Mouse (Mus musculus): ENCODE measurements around the gene Erc2.

The Erc2 gene

GRCm38 (mm10) chr14:27667016-27667852 lies 45.0 kb downstream of the Erc2 start:
- no peak for DNase-seq (ENCODE audit: low spot score)

GRCm38 (mm10) chr14:27668151-27668550 lies 45.9 kb downstream of the Erc2 start:
- no peak for DNase-seq (ENCODE audit: low spot score)

GRCm38 (mm10) chr14:27669939-27670338 lies 47.7 kb downstream of the Erc2 start:
- DNase-seq (ENCODE audit: low spot score), result no peak

GRCm38 (mm10) chr14:27672761-27673160 lies 50.5 kb downstream of the Erc2 start:
- no peak for DNase-seq (ENCODE audit: low spot score)

- DNase-seq (ENCODE audit: low spot score), result no peak
Measured at GRCm38 (mm10) chr14:27674096-27674495, 51.9 kb downstream of the Erc2 start.

- no peak for DNase-seq (ENCODE audit: low spot score)
Measured at GRCm38 (mm10) chr14:27674561-27674960, 52.3 kb downstream of the Erc2 start.

- no peak for DNase-seq (ENCODE audit: low spot score)
Measured at GRCm38 (mm10) chr14:27675071-27675470, 52.8 kb downstream of the Erc2 start.

- DNase-seq (ENCODE audit: low spot score), result no peak
Measured at GRCm38 (mm10) chr14:27682368-27683052, 60.3 kb downstream of the Erc2 start.

GRCm38 (mm10) chr14:27695781-27696180 lies 73.6 kb downstream of the Erc2 start:
- no peak for DNase-seq (ENCODE audit: low spot score)

- no peak for DNase-seq (ENCODE audit: low spot score)
Measured at GRCm38 (mm10) chr14:27717364-27717763, 95.1 kb downstream of the Erc2 start.

- no peak for DNase-seq (ENCODE audit: low spot score)
Measured at GRCm38 (mm10) chr14:27719601-27720000, 97.4 kb downstream of the Erc2 start.

GRCm38 (mm10) chr14:27720944-27721343 lies 98.7 kb downstream of the Erc2 start:
- no peak for DNase-seq (ENCODE audit: low spot score)

- DNase-seq (ENCODE audit: low spot score), result no peak
Measured at GRCm38 (mm10) chr14:27721759-27722158, 99.5 kb downstream of the Erc2 start.

- no peak for DNase-seq (ENCODE audit: low spot score)
Measured at GRCm38 (mm10) chr14:27727541-27727940, 105.3 kb downstream of the Erc2 start.

GRCm38 (mm10) chr14:27731086-27731485 lies 108.9 kb downstream of the Erc2 start:
- no peak for DNase-seq (ENCODE audit: low spot score)

GRCm38 (mm10) chr14:27739436-27739835 lies 117.2 kb downstream of the Erc2 start:
- no peak for DNase-seq (ENCODE audit: low spot score)

GRCm38 (mm10) chr14:27741248-27741916 lies 119.2 kb downstream of the Erc2 start:
- peak; percentile 8 for DNase-seq (ENCODE audit: low spot score)

GRCm38 (mm10) chr14:27754340-27754739 lies 132.1 kb downstream of the Erc2 start:
- DNase-seq (ENCODE audit: low spot score), result no peak

- no peak for DNase-seq (ENCODE audit: low spot score)
Measured at GRCm38 (mm10) chr14:27756901-27757300, 134.7 kb downstream of the Erc2 start.

GRCm38 (mm10) chr14:27758230-27758629 lies 136.0 kb downstream of the Erc2 start:
- DNase-seq (ENCODE audit: low spot score), result no peak

GRCm38 (mm10) chr14:27759069-27759628 lies 136.9 kb downstream of the Erc2 start:
- no peak for DNase-seq (ENCODE audit: low spot score)

- no peak for DNase-seq (ENCODE audit: low spot score)
Measured at GRCm38 (mm10) chr14:27759982-27760381, 137.8 kb downstream of the Erc2 start.

Data from T-cell, adult 2 months (primary cell).